ENCODE assay signal across 8 mouse cellular contexts in the genomic region with DNA sequence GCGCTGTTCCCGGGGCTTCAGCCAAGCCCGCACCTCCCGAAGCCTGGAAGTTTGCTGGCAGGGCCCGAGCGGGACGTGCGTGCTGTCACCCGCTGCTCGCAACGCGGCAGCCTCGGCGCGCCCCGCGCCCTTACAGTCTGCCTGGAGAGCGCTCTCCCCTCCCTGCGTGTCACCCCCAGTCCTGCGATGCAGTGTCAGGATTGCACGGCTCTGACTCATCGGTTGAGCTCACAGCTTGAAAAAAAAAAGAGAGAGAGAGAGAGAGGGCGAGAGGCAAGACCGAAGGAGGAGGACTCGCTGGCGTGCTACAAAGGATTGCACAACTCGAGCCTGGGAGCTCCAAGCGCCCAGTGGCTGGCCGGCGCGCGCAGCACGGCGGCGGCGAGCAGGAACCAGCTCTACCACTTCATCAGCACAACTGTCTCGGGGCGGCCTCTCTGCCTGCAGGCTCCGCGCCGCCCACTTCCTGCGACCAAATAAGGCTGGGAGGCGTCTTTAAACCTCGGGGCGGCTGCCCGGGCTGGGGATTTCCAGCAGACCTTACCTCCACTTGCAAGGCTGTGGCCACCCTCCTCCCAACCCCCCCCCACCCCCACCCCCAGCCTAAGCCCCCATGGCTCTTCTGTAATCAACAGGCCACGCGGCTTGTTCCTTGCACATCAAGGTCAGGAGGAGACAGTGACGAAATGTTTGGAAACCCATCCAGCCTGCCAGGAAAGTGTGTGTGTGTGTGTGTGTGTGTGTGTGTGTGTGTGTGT. TPM values are rescaled to one million over a fixed set of nuclear protein-coding genes. Genes with fewer than 3 reads are reported as not detected.
A peak's percentile ranks its signal among the peaks of the same experiment; 100 is the strongest.
DNase-seq lines count a peak whose midpoint lies in the region; ATAC-seq and TF ChIP-seq lines count a peak whose summit lies in the region.

No protein-coding gene starts in this region.

- TF ChIP-seq POLR2A in kidney, adult 2 months (IDR thresholded peaks at IDR 0.05; ENCODE audit: low read depth, low read length): peak; percentile 65

- no peaks in the 10 kb centered on the region for H3K27me3 ChIP-seq in embryonic facial prominence, embryonic 13.5 days
- H3K27me3 ChIP-seq in kidney, adult 2 months (replicated peaks; ENCODE audit: control insufficient read depth, insufficient read depth, low read length): no peaks in the 10 kb centered on the region
- 0 out of 2 replicates have a peak, but pooled peaks cover 5% of the 10 kb centered on the region for H3K27me3 ChIP-seq in limb, embryonic 12.5 days
- no peaks in the 10 kb centered on the region for H3K27me3 ChIP-seq in midbrain, embryonic 14.5 days (ENCODE audit: control insufficient read depth, insufficient read depth, low read length)

- ATAC-seq in embryonic facial prominence, embryonic 13.5 days (ENCODE audit: insufficient number of reproducible peaks, insufficient read depth, low FRiP score, low TSS enrichment, low read depth): peak; percentile 82
- ATAC-seq in limb, embryonic 12.5 days (ENCODE audit: insufficient number of reproducible peaks, insufficient read depth, low FRiP score, low TSS enrichment, low read depth): peak; percentile 73
- ATAC-seq in midbrain, embryonic 14.5 days (ENCODE audit: low FRiP score, low TSS enrichment): peak; percentile 74

- TF ChIP-seq CTCF in kidney, adult 2 months (conservative IDR thresholded peaks at IDR 0.05; ENCODE audit: insufficient read depth, insufficient read length, low read depth, low read length): no peak

- H3K9me3 ChIP-seq in embryonic facial prominence, embryonic 13.5 days: no peaks in the 10 kb centered on the region
- H3K9me3 ChIP-seq in limb, embryonic 12.5 days: no peaks in the 10 kb centered on the region
- H3K9me3 ChIP-seq in midbrain, embryonic 14.5 days (ENCODE audit: control insufficient read depth, low read length): no peaks in the 10 kb centered on the region

- no peaks in the 10 kb centered on the region for H3K36me3 ChIP-seq in embryonic facial prominence, embryonic 13.5 days
- no peaks in the 10 kb centered on the region for H3K36me3 ChIP-seq in kidney, adult 2 months (ENCODE audit: control insufficient read depth, insufficient read depth, low read length)
- no peaks in the 10 kb centered on the region for H3K36me3 ChIP-seq in limb, embryonic 12.5 days
- H3K36me3 ChIP-seq in midbrain, embryonic 14.5 days (ENCODE audit: control insufficient read depth, insufficient read depth, low read length): no peaks in the 10 kb centered on the region

- H3K9ac ChIP-seq in embryonic facial prominence, embryonic 13.5 days: peak overlapping the region; percentile 95
- H3K9ac ChIP-seq in limb, embryonic 12.5 days (replicated peaks): peak overlapping the region; percentile 91
- peak overlapping the region; percentile 89 for H3K9ac ChIP-seq in midbrain, embryonic 14.5 days (replicated peaks; ENCODE audit: low read length)

- DNase-seq in 3T3-L1 (ENCODE audit: low read depth, low spot score): peak; percentile 98
- peak; percentile 95 for DNase-seq in adrenal gland, postnatal 36 days
- peak; percentile 95 to 98 for DNase-seq in heart, adult 18-20 months
- peak; percentile 97 for DNase-seq in kidney, adult 2 months
- peak; percentile 92 for DNase-seq in midbrain, embryonic 14.5 days
- peak; percentile 84 for DNase-seq in spleen, adult 12 weeks (ENCODE audit: low spot score)

- H3K27ac ChIP-seq in embryonic facial prominence, embryonic 13.5 days: peak overlapping the region; percentile 96
- H3K27ac ChIP-seq in kidney, adult 2 months (ENCODE audit: insufficient read depth, low read depth, low read length): peak overlapping the region; percentile 77
- H3K27ac ChIP-seq in limb, embryonic 12.5 days: peak overlapping the region; percentile 94
- H3K27ac ChIP-seq in midbrain, embryonic 14.5 days (replicated peaks; ENCODE audit: low read depth, low read length): peak overlapping the region; percentile 95

- under 1% methylated on average over 48 of the region's 49 CpGs for WGBS in embryonic facial prominence, embryonic 13.5 days
- WGBS in kidney, adult 2 months: 0% methylated on average over 48 of the region's 49 CpGs
- 0% methylated on average over 49 of the region's 49 CpGs for WGBS in limb, embryonic 12.5 days
- under 1% methylated on average over 49 of the region's 49 CpGs for WGBS in midbrain, embryonic 14.5 days

- H3K4me3 ChIP-seq in embryonic facial prominence, embryonic 13.5 days: peak overlapping the region; percentile 68
- H3K4me3 ChIP-seq in kidney, adult 2 months (ENCODE audit: insufficient read depth, low read depth, low read length): peak overlapping the region; percentile 92
- H3K4me3 ChIP-seq in limb, embryonic 12.5 days (replicated peaks): peak overlapping the region; percentile 78
- peak overlapping the region; percentile 83 for H3K4me3 ChIP-seq in midbrain, embryonic 14.5 days (replicated peaks; ENCODE audit: low read depth, low read length)

- peak overlapping the region; percentile 94 for H3K4me2 ChIP-seq in embryonic facial prominence, embryonic 13.5 days
- H3K4me2 ChIP-seq in limb, embryonic 12.5 days: peak overlapping the region; percentile 98
- H3K4me2 ChIP-seq in midbrain, embryonic 14.5 days (ENCODE audit: low read length): peak overlapping the region; percentile 84

- peaks cover 83% of the 10 kb centered on the region for H3K4me1 ChIP-seq in embryonic facial prominence, embryonic 13.5 days
- peaks cover 43% of the 10 kb centered on the region for H3K4me1 ChIP-seq in kidney, adult 2 months (ENCODE audit: control insufficient read depth, insufficient read depth, low read length)
- peaks cover 71% of the 10 kb centered on the region for H3K4me1 ChIP-seq in limb, embryonic 12.5 days (replicated peaks)
- peaks cover 39% of the 10 kb centered on the region for H3K4me1 ChIP-seq in midbrain, embryonic 14.5 days (ENCODE audit: control insufficient read depth, insufficient read depth, low read length)

RNA-seq across cellular contexts. Expression of a gene that starts 24.9 kb away (rescaled TPM):
- 10 to 100 TPM; 18.1 to 23.8 TPM for total RNA-seq in adrenal gland, postnatal 36 days (2021)
- 9.9 and 11.1 TPM in 2 replicates for polyA plus RNA-seq in embryonic facial prominence, embryonic 13.5 days (2015; fragmentation: Nextera tagmentation; extraction: Ambion mirVana)
- total RNA-seq in heart, adult 18-20 months (2021): 10 to 100 TPM; 10.5 to 13.3 TPM
- 6.7 and 7.4 TPM in 2 replicates for polyA plus RNA-seq in kidney, adult 2 months (2012; rRNA removed)
- polyA plus RNA-seq in limb, embryonic 12.5 days (2016; fragmentation: Nextera tagmentation; extraction: Ambion mirVana): 7.0 and 8.6 TPM in 2 replicates
- 2.7 and 4.3 TPM in 2 replicates for polyA plus RNA-seq in midbrain, embryonic 14.5 days (2014; fragmentation: Nextera tagmentation; extraction: Ambion mirVana)

RNA-seq across cellular contexts. Expression of a gene that starts 45.5 kb away (rescaled TPM):
- under 1 TPM; 0.23 to 0.26 TPM for total RNA-seq in adrenal gland, postnatal 36 days (2021)
- 0.74 and 1.1 TPM in 2 replicates for polyA plus RNA-seq in embryonic facial prominence, embryonic 13.5 days (2015; fragmentation: Nextera tagmentation; extraction: Ambion mirVana)
- total RNA-seq in heart, adult 18-20 months (2021): under 1 TPM in 1 of 2 experiments, not detected in 1; 0.22 TPM
- polyA plus RNA-seq in kidney, adult 2 months (2012; rRNA removed): 0.05 TPM in 1 of 2 replicates, not detected in the other
- polyA plus RNA-seq in limb, embryonic 12.5 days (2016; fragmentation: Nextera tagmentation; extraction: Ambion mirVana): 1.2 and 1.3 TPM in 2 replicates
- 5.4 and 6.2 TPM in 2 replicates for polyA plus RNA-seq in midbrain, embryonic 14.5 days (2014; fragmentation: Nextera tagmentation; extraction: Ambion mirVana)

Comparison
In these comparisons a context has a peak if more than half of its experiments do, and no peak if none do; other contexts are left out.
1. Peak in every context shown above with its lines: DNase-seq, ATAC-seq, H3K4me3 ChIP-seq and H3K27ac ChIP-seq.